Mouse (Mus musculus) forebrain, embryonic 14.5 days (tissue): ENCODE data around the gene Kmt2d. TPM values are rescaled to one million over a fixed set of nuclear protein-coding genes. Genes with fewer than 3 reads are reported as not detected.

Source experiments
- ATAC-seq: fragments of 200-750 bp; cut with Nextera tagmentation; 2 replicates; pipeline ENCODE4 v1.8.0; 2017; ENCODE audit warnings: mild to moderate bottlenecking, moderate library complexity
- DNase-seq: peaks from one replicate; pipeline ENCODE4 v3.0.0-alpha.2; 2015; ENCODE audit warnings: low spot score
- H3K27ac ChIP-seq: fragments of 300-500 bp; sonication (generic); 2 replicates; pipeline ENCODE4 v1.5.1; 2014; ENCODE audit warnings: low read depth, mild to moderate bottlenecking, control low read depth, low read length, moderate library complexity
- H3K27me3 ChIP-seq: fragments of 300-500 bp; sonication (generic); replicated peaks from 2 replicates; pipeline ENCODE4 v1.6.1; 2014; ENCODE audit warnings: low read length, control low read depth, mixed read lengths; ENCODE audit not compliant: control insufficient read depth, insufficient read depth
- H3K36me3 ChIP-seq: fragments of 300-500 bp; sonication (generic); 2 replicates; pipeline ENCODE4 v1.6.1; 2014; ENCODE audit warnings: low read length, control low read depth; ENCODE audit not compliant: control insufficient read depth, insufficient read depth
- H3K4me1 ChIP-seq: fragments of 300-500 bp; sonication (generic); 2 replicates; pipeline ENCODE4 v1.6.1; 2014; ENCODE audit warnings: antibody characterized with exemption, low read length, control low read depth; ENCODE audit not compliant: control insufficient read depth, insufficient read depth
- H3K4me2 ChIP-seq: fragments of 300-500 bp; sonication (generic); 2 replicates; pipeline ENCODE4 v1.6.1; 2014; ENCODE audit warnings: mild to moderate bottlenecking, control low read depth, low read length
- H3K4me3 ChIP-seq: fragments of 300-500 bp; sonication (generic); 2 replicates; pipeline ENCODE4 v1.5.1; 2014; ENCODE audit warnings: low read depth, low read length, control low read depth
- H3K9ac ChIP-seq: fragments of 300-500 bp; sonication (generic); 2 replicates; pipeline ENCODE4 v1.6.1; 2014; ENCODE audit warnings: mild to moderate bottlenecking, low read length, control low read depth, moderate library complexity
- H3K9me3 ChIP-seq: fragments of 300-500 bp; sonication (generic); replicated peaks from 2 replicates; pipeline ENCODE4 v1.6.1; 2016; ENCODE audit warnings: low read length, control low read depth, mixed read lengths; ENCODE audit not compliant: control insufficient read depth
- WGBS: fragments of 180-500 bp; shearing (Covaris S2); extraction: QIAGEN DNeasy Blood & Tissue Kit; methylation state at CpG from one replicate; pipeline ENCODE4 v1.1.7; 2014; 5-methylcytosine and 5-hydroxymethylcytosine counted together
- polyA plus RNA-seq: library from polyadenylated mRNA; unstranded; fragments of >200 nt; fragmentation: Nextera tagmentation; extraction: Ambion mirVana; gene quantifications from 2 replicates; pipeline ENCODE4 v1.2.1, GENCODE M21; 2014

Kmt2d gene
- polyA plus RNA-seq, 1 experiment from 2014 or later: 8.0 TPM

- Histone ChIP-seq H3K9ac (no peak overlapping the region), H3K4me2 (no peak overlapping the region), H3K4me3 (no peak overlapping the region), H3K27ac (no peak overlapping the region), H3K4me1 (no peaks in the 10 kb centered on the region), H3K36me3 (peaks cover 100% of the 10 kb centered on the region), H3K9me3 (no peaks in the 10 kb centered on the region), H3K27me3 (no peaks in the 10 kb centered on the region)
- DNase-seq (no peak), ATAC-seq (no peak)
- WGBS: 94% methylated on average over 30 of the region's 30 CpGs
Measured at GRCm38 (mm10) chr15:98839671-98840585, 31.1 kb downstream of the Kmt2d start.

GRCm38 (mm10) chr15:98839161-98839560 lies 31.8 kb downstream of the Kmt2d start:
- 93% methylated on average over 14 of the region's 14 CpGs for WGBS
- Histone ChIP-seq H3K36me3 (peaks cover 100% of the 10 kb centered on the region), H3K4me3 (no peak overlapping the region), H3K4me2 (no peak overlapping the region), H3K9me3 (no peaks in the 10 kb centered on the region), H3K4me1 (no peaks in the 10 kb centered on the region), H3K27me3 (no peaks in the 10 kb centered on the region), H3K9ac (no peak overlapping the region), H3K27ac (no peak overlapping the region)
- no peak for ATAC-seq
- no peak for DNase-seq

- DNase-seq (no peak), ATAC-seq (no peak)
- no peaks in the 10 kb centered on the region for H3K4me1 ChIP-seq
- H3K27ac ChIP-seq: no peak overlapping the region
- no peak overlapping the region for H3K4me3 ChIP-seq
- H3K4me2 ChIP-seq: no peak overlapping the region
- H3K9ac ChIP-seq: no peak overlapping the region
- 76% methylated on average over 4 of the region's 4 CpGs for WGBS
- H3K36me3 ChIP-seq: peaks cover 100% of the 10 kb centered on the region
- H3K27me3 ChIP-seq: no peaks in the 10 kb centered on the region
- H3K9me3 ChIP-seq: no peaks in the 10 kb centered on the region
Measured at GRCm38 (mm10) chr15:98837743-98838103, 33.3 kb downstream of the Kmt2d start.

- DNase-seq (no peak), ATAC-seq (no peak)
- Histone ChIP-seq H3K27me3 (no peaks in the 10 kb centered on the region), H3K4me3 (no peak overlapping the region), H3K36me3 (peaks cover 97% of the 10 kb centered on the region), H3K4me2 (no peak overlapping the region), H3K9ac (no peak overlapping the region), H3K4me1 (no peaks in the 10 kb centered on the region), H3K27ac (no peak overlapping the region), H3K9me3 (no peaks in the 10 kb centered on the region)
- WGBS: 94% methylated on average over 21 of the region's 21 CpGs
Measured at GRCm38 (mm10) chr15:98837006-98837742, 33.8 kb downstream of the Kmt2d start.

- peaks cover 78% of the 10 kb centered on the region for H3K36me3 ChIP-seq
- no peak overlapping the region for H3K27ac ChIP-seq
- H3K4me1 ChIP-seq: peaks cover 2% of the 10 kb centered on the region; the same call in 1 of the 2 replicates
- no peak for DNase-seq
- H3K4me3 ChIP-seq: no peak overlapping the region
- WGBS: 91% methylated on average over 14 of the region's 14 CpGs
- no peaks in the 10 kb centered on the region for H3K9me3 ChIP-seq
- no peak for ATAC-seq
- no peaks in the 10 kb centered on the region for H3K27me3 ChIP-seq
- H3K9ac ChIP-seq: no peak overlapping the region
- H3K4me2 ChIP-seq: no peak overlapping the region
Measured at GRCm38 (mm10) chr15:98835291-98835690, 35.7 kb downstream of the Kmt2d start.

GRCm38 (mm10) chr15:98834059-98834458 lies 36.9 kb downstream of the Kmt2d start:
- no peak overlapping the region for H3K9ac ChIP-seq
- no peak overlapping the region for H3K4me2 ChIP-seq
- no peak for ATAC-seq
- H3K4me1 ChIP-seq: peaks cover 5% of the 10 kb centered on the region; the same call in 1 of the 2 replicates
- H3K27me3 ChIP-seq: no peaks in the 10 kb centered on the region
- WGBS: 88% methylated on average over 13 of the region's 13 CpGs
- H3K4me3 ChIP-seq: no peak overlapping the region
- H3K27ac ChIP-seq: no peak overlapping the region
- H3K9me3 ChIP-seq: no peaks in the 10 kb centered on the region
- DNase-seq: no peak
- H3K36me3 ChIP-seq: peaks cover 66% of the 10 kb centered on the region

- ATAC-seq (no peak), DNase-seq (no peak)
- Histone ChIP-seq H3K4me2 (no peak overlapping the region), H3K27me3 (no peaks in the 10 kb centered on the region), H3K4me1 (peaks cover 5% of the 10 kb centered on the region; the same call in 1 of the 2 replicates), H3K36me3 (peaks cover 58% of the 10 kb centered on the region), H3K9me3 (no peaks in the 10 kb centered on the region), H3K27ac (no peak overlapping the region), H3K9ac (no peak overlapping the region), H3K4me3 (no peak overlapping the region)
- 89% methylated on average over 11 of the region's 11 CpGs for WGBS
Measured at GRCm38 (mm10) chr15:98833281-98833680, 37.7 kb downstream of the Kmt2d start.

GRCm38 (mm10) chr15:98832161-98833058 lies 38.6 kb downstream of the Kmt2d start:
- H3K27ac ChIP-seq: no peak overlapping the region
- peaks cover 50% of the 10 kb centered on the region for H3K36me3 ChIP-seq

More at GRCm38 (mm10) chr15:98832161-98833058, 38.6 kb downstream of the Kmt2d start:
- no peaks in the 10 kb centered on the region for H3K9me3 ChIP-seq
- no peak for DNase-seq
- ATAC-seq: no peak
- H3K4me2 ChIP-seq: peak overlapping the region; percentile 69; the same call in 1 of the 2 replicates
- peaks cover 5% of the 10 kb centered on the region; the same call in 1 of the 2 replicates for H3K4me1 ChIP-seq
- 60% methylated on average over 12 of the region's 12 CpGs for WGBS
- H3K4me3 ChIP-seq: no peak overlapping the region
- H3K27me3 ChIP-seq: no peaks in the 10 kb centered on the region
- H3K9ac ChIP-seq: no peak overlapping the region
